Mouse (Mus musculus): ENCODE measurements around the gene Fam234a.
"Not testable (repeated sequence)": the region's sequence is repeated elsewhere in the genome, so short reads cannot be mapped to it uniquely, and the experiment has no call there.

The Fam234a gene

GRCm38 (mm10) chr17:26232863-26233262, 11.2 kb downstream of the Fam234a start:
- peak; percentile 14 for DNase-seq

- no peak for DNase-seq
These were observed 12.9 kb downstream of the Fam234a start for GRCm38 (mm10) chr17:26231156-26231555.

GRCm38 (mm10) chr17:26229776-26230175, 14.3 kb downstream of the Fam234a start:
- DNase-seq = no peak

- no peak for DNase-seq
These were observed 18.9 kb downstream of the Fam234a start for GRCm38 (mm10) chr17:26225150-26225549.

- no peak for DNase-seq
These were observed 22.5 kb downstream of the Fam234a start for GRCm38 (mm10) chr17:26221508-26221907.

- DNase-seq = no peak
These were observed 31.4 kb downstream of the Fam234a start for GRCm38 (mm10) chr17:26212681-26213080.

- DNase-seq = no peak
These were observed 31.8 kb downstream of the Fam234a start for GRCm38 (mm10) chr17:26212241-26212640.

- no peak for DNase-seq
These were observed 36.4 kb downstream of the Fam234a start, which contains the start of gene Arhgdig for GRCm38 (mm10) chr17:26207686-26208085. Arhgdig (minus strand) TSS chr17:26207786.

GRCm38 (mm10) chr17:26206392-26206791, 37.6 kb downstream of the Fam234a start:
- DNase-seq = no peak

- peak; percentile 42 for DNase-seq
These were observed 39.3 kb downstream of the Fam234a start for GRCm38 (mm10) chr17:26204766-26205165.

GRCm38 (mm10) chr17:26203321-26203811, 40.7 kb downstream of the Fam234a start:
- DNase-seq = peak; percentile 34

- peak; percentile 28 for DNase-seq
These were observed 41.3 kb downstream of the Fam234a start, which contains the start of gene Rgs11 for GRCm38 (mm10) chr17:26202737-26203136. Rgs11 (plus strand) TSS chr17:26202951.

GRCm38 (mm10) chr17:26201998-26202397, 42.0 kb downstream of the Fam234a start:
- DNase-seq = peak; percentile 12

- DNase-seq = peak; percentile 69
These were observed 43.0 kb downstream of the Fam234a start for GRCm38 (mm10) chr17:26200831-26201705.

- DNase-seq = no peak
These were observed 45.1 kb downstream of the Fam234a start, which contains the start of gene Pdia2 for GRCm38 (mm10) chr17:26198892-26199291. Pdia2 (minus strand) TSS chr17:26199087.

GRCm38 (mm10) chr17:26192481-26193190, 51.4 kb downstream of the Fam234a start:
- DNase-seq = no peak

- DNase-seq = not testable (repeated sequence)
These were observed 52.6 kb downstream of the Fam234a start for GRCm38 (mm10) chr17:26191486-26191885.

- no peak for DNase-seq
These were observed 55.8 kb downstream of the Fam234a start for GRCm38 (mm10) chr17:26188091-26188805.

- DNase-seq = no peak
These were observed 56.5 kb downstream of the Fam234a start for GRCm38 (mm10) chr17:26187592-26187991.

- DNase-seq = no peak
These were observed 62.9 kb downstream of the Fam234a start for GRCm38 (mm10) chr17:26181179-26181578.

GRCm38 (mm10) chr17:26178611-26179010, 65.4 kb downstream of the Fam234a start:
- no peak for DNase-seq

GRCm38 (mm10) chr17:26175248-26175647, 68.8 kb downstream of the Fam234a start:
- not testable (repeated sequence) for DNase-seq

GRCm38 (mm10) chr17:26168039-26168438, 76.0 kb downstream of the Fam234a start:
- DNase-seq = no peak
